Mouse (Mus musculus) erythroblast, embryonic 14.5 days (primary cell): ENCODE results near the gene Llgl2. TPM values are rescaled to one million over a fixed set of nuclear protein-coding genes. Genes with fewer than 3 reads are reported as not detected.

Source experiments
- H3K27me3 ChIP-seq: 2 replicates; pipeline ENCODE4 v1.6.1; 2012; ENCODE audit warnings: inconsistent platforms; ENCODE audit not compliant: control insufficient read depth
- H3K36me3 ChIP-seq: 2 replicates; pipeline ENCODE4 v1.6.1; 2012; ENCODE audit warnings: mild to moderate bottlenecking, inconsistent platforms; ENCODE audit not compliant: control insufficient read depth
- H3K4me1 ChIP-seq: 2 replicates; pipeline ENCODE4 v1.6.1; 2012; ENCODE audit warnings: inconsistent platforms; ENCODE audit not compliant: control insufficient read depth
- H3K4me3 ChIP-seq: replicated peaks from 2 replicates; pipeline ENCODE3; 2012; ENCODE audit warnings: moderate library complexity, mild to moderate bottlenecking, inconsistent platforms
- H3K9me3 ChIP-seq: 2 replicates; pipeline ENCODE4 v1.6.1; 2012; ENCODE audit warnings: low read length, inconsistent platforms, mixed read lengths; ENCODE audit not compliant: control insufficient read depth
- GATA1 ChIP-seq: IDR thresholded peaks from 2 replicates; pipeline ENCODE4 v1.6.1; 2012; ENCODE audit warnings: low read length, inconsistent platforms, mixed read lengths
- TAL1 ChIP-seq: IDR thresholded peaks from 3 replicates; pipeline ENCODE4 v1.6.1; 2012; ENCODE audit warnings: low read length, inconsistent platforms, mixed read lengths
- polyA plus RNA-seq: library from polyadenylated mRNA; stranded (reverse); fragments of >175 nt; gene quantifications from 2 replicates; pipeline ENCODE4 v1.2.3, GENCODE M21; 2012

Gene Llgl2
- polyA plus RNA-seq, 1 experiment, result 2.1 TPM

DNA sequence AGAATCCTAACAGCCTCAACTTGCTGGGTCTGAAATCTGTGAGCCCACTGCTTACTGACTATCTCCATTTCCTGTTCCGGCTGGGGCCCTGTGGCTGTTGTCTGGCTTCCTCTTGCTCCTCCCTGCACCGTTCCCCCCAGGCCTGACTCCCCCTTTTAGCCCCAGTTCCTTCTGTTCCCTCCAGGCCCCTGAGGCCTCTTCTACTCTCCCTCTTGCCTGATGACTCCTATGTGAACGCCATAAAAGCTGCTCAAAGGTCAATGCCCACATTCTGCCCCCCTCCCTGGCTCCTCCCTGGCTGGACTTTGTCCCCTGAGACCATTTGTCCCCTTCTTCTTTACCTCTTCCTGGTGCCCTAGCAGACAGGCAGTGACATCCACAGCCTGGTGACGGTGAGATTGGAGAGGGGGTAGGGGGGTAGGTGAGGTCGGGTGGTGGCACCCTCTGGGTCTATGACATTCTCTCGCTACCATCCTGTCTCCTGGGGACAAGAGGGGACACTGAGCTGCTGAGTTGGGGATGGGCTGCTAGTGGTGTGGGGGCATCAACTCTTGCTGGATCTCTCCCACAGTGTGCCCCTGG lies 53.4 kb downstream of the Llgl2 start:
- Histone ChIP-seq H3K4me1 (peaks cover 6% of the 10 kb centered on the region), H3K9me3 (no peaks in the 10 kb centered on the region), H3K36me3 (no peaks in the 10 kb centered on the region), H3K27me3 (peaks cover 8% of the 10 kb centered on the region), H3K4me3 (no peak overlapping the region)
- TF ChIP-seq GATA1 (no peak), TAL1 (no peak)

DNA sequence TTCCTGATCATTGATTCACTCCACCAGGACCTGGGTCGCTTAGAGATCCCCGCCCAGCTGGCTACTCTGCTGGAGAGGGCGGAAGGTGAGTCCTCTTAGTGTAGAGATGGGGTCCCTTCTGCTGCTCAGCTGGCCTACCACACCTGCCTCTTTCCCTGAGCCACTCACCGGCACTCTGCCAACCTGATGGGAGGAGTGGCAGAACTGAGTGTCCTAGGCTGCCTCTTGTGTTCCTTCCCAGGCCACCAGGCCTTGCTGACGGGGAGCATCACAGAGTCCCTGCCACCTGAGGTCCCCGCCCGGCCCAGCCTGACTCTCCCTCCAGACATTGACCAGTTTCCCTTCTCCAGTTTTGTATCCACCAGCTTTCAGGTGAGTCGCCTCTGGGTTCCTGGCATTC lies 54.2 kb downstream of the Llgl2 start:
- Histone ChIP-seq H3K9me3 (no peaks in the 10 kb centered on the region), H3K36me3 (no peaks in the 10 kb centered on the region), H3K27me3 (peaks cover 14% of the 10 kb centered on the region), H3K4me3 (no peak overlapping the region), H3K4me1 (peaks cover 2% of the 10 kb centered on the region)
- TF ChIP-seq GATA1 (no peak), TAL1 (no peak)

DNA sequence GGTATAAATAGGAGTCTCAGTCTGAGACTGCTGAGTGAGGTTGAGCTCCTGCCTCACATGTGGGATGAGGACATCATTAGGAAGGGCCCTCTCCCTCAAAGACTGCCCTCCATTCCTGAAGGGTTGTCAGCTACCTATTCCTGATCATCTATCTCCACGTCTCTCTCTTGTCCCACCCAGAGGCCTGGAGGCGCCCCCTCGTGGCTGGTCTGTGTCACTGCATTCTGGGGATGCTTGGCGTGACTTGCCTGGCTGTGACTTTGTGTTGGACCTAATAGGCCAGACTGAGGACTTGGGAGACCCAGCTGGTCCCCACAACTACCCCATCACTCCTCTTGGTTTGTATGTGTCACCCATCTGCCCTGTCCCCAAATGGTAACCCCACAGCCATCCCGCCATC lies 57.2 kb downstream of the Llgl2 start:
- TF ChIP-seq TAL1 (no peak), GATA1 (no peak)
- H3K4me1 ChIP-seq, result peaks cover 5% of the 10 kb centered on the region
- H3K4me3 ChIP-seq, result no peak overlapping the region
- H3K9me3 ChIP-seq, result no peaks in the 10 kb centered on the region
- H3K27me3 ChIP-seq, result peaks cover 19% of the 10 kb centered on the region
- H3K36me3 ChIP-seq, result no peaks in the 10 kb centered on the region

DNA sequence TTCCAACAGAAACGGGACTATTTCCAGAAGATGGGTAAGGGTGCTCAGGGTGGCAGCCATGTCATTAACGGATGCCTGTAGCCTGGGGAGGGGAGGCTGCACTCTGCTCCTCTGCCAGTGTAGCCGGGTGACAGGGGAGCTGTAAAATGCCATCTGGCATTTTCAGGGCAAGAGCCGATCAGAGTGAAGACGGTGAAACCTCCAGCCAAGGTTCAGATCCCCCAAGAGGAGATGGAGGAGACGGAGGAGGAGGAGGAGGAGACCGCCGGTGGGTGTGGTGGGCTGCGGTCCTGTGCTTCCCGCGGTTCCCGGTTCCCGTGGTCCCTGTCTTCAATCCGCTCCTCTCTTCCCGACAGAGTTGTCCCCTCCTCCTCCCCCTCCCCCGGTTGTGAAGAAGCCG lies 59.4 kb downstream of the Llgl2 start:
- peaks cover 20% of the 10 kb centered on the region for H3K27me3 ChIP-seq
- H3K4me3 ChIP-seq, result no peak overlapping the region
- no peaks in the 10 kb centered on the region for H3K9me3 ChIP-seq
- no peak for TF ChIP-seq TAL1
- no peak for TF ChIP-seq GATA1
- peaks cover 4% of the 10 kb centered on the region for H3K4me1 ChIP-seq
- H3K36me3 ChIP-seq, result no peaks in the 10 kb centered on the region

DNA sequence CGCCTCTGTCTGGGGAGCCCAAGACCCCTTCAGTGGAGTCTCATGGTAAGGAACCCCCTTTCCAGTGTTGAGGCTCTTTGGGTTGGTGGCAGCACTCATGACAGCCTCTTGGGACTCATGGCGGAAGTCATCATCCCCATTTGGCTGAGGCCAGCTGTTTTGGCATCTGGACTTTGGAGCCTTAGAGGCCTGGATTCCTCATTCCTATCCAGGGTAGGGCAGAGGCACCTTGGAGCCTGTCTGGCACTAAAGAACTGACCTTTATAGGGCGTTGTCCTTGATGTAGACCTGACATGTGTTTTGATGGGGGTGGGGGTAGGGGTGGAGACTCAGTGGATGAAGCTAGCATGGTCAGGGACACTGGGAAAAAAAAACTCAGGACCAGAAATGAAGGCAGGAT lies 60.5 kb downstream of the Llgl2 start:
- H3K36me3 ChIP-seq, result no peaks in the 10 kb centered on the region
- peaks cover 21% of the 10 kb centered on the region for H3K27me3 ChIP-seq
- H3K9me3 ChIP-seq, result no peaks in the 10 kb centered on the region
- TF ChIP-seq TAL1, result no peak
- no peak for TF ChIP-seq GATA1
- no peak overlapping the region for H3K4me3 ChIP-seq
- H3K4me1 ChIP-seq, result peaks cover 4% of the 10 kb centered on the region

DNA sequence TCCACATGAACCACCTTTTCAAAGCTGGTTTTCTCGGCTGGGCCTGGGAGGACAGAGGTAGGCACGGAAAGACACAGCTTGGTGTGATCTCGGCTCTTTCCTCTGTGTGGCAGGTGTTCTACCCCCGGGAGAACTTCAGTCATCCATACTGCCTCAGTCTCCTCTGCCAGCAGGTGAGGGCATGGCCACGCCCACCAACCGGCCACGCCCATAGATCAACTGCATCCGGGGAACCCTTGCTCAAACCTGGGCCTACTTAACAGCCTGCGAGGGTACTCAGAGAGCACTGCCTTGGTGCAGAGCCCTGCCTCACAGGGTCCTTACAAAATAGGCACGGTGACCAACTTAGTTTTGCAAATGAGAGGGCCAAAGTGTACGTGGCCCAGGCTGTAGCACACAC lies 61.4 kb downstream of the Llgl2 start:
- H3K36me3 ChIP-seq, result no peaks in the 10 kb centered on the region
- H3K27me3 ChIP-seq, result peaks cover 18% of the 10 kb centered on the region
- no peak overlapping the region for H3K4me3 ChIP-seq
- peaks cover 4% of the 10 kb centered on the region for H3K4me1 ChIP-seq
- TF ChIP-seq GATA1 (no peak), TAL1 (no peak)
- no peaks in the 10 kb centered on the region for H3K9me3 ChIP-seq

DNA sequence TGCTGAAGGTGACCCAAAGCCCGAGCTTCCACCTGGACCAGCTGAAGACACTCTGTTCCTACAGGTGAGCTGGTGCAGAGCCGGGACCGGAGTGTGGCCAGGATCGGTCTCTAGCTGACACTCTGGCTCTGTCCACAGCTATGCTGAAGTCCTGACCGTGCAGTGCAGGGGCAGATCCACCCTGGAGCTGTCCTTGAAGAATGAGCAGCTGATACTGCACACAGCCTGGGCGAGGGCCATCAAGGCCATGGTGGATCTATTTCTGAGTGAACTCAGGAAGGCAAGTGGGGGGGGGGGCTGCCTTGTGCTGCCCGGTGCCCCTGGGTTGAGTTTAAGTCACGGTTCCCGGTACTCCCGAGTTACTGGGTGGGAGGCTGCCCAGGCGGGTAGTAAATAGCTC lies 62.6 kb downstream of the Llgl2 start:
- no peaks in the 10 kb centered on the region for H3K9me3 ChIP-seq
- H3K27me3 ChIP-seq, result peaks cover 18% of the 10 kb centered on the region
- TF ChIP-seq GATA1 (no peak), TAL1 (no peak)
- no peak overlapping the region for H3K4me3 ChIP-seq
- H3K36me3 ChIP-seq, result no peaks in the 10 kb centered on the region
- peaks cover 4% of the 10 kb centered on the region for H3K4me1 ChIP-seq

DNA sequence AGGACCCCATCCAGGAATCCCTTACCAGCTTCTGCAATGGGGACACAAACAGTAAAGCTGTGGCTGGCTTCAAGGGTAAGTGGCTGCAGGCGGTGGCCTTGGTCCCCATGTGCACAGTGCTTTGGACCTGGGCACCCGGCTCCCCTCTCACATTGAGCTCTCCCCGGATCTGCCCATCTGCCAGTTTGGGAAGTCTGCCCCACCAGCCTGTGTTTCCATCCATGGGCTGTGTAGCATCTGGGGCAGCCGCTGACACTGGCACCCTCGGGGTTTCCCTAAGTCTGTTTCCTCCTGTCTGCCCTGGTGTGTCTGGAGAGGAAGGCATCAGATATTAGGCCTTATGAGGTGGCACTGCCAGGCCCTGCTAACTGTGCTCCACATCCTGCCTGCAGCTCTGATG lies 64.2 kb downstream of the Llgl2 start:
- H3K27me3 ChIP-seq, result peaks cover 10% of the 10 kb centered on the region
- H3K4me1 ChIP-seq, result peaks cover 4% of the 10 kb centered on the region
- H3K9me3 ChIP-seq, result no peaks in the 10 kb centered on the region
- peaks cover 11% of the 10 kb centered on the region for H3K36me3 ChIP-seq
- TF ChIP-seq TAL1 (no peak), GATA1 (no peak)
- no peak overlapping the region for H3K4me3 ChIP-seq

DNA sequence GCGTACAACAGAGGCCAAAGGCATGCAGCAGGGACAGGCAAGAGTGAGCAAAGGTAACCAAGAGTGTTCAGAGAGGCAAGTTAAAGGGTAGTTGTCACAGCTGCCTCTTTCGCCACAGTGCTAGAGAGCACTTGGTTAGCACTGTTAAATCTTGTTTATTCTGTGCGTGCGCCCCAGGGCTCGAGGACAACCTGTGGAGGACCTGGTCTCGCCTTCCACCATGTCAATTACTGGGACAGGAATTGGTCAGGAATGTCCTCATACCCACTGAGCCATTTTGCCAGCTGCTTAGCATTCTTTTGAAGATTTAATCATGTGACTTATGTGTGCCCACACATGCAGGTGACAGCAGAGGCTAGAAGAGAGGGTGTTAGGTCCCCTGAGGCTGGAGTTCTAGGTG lies 65.3 kb downstream of the Llgl2 start:
- Histone ChIP-seq H3K36me3 (peaks cover 22% of the 10 kb centered on the region), H3K9me3 (no peaks in the 10 kb centered on the region), H3K27me3 (peaks cover 2% of the 10 kb centered on the region; the same call in 1 of the 2 replicates), H3K4me3 (no peak overlapping the region), H3K4me1 (peaks cover 4% of the 10 kb centered on the region)
- TF ChIP-seq GATA1, result no peak
- TF ChIP-seq TAL1, result no peak

DNA sequence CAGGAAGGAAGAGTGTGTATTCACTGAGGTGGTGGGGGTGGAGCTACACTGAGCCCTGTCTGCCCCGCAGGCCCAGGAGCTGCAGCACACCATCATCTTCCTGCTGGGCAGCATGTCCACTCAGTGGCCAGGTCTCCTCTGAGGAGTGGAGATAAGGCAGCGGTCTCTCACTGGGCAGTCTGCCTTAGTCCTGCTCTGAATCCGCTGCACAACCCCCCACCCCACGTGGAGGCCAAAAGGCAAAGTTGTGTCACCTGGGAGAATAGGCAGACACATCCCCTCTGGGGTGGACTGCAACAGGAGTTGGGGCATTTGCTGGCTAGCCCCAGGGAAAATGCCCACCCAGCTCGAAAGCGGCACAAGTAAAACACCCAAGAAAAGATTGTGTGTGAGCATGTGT lies 68.4 kb downstream of the Llgl2 start:
- TF ChIP-seq TAL1 (no peak), GATA1 (no peak)
- H3K27me3 ChIP-seq, result peaks cover 2% of the 10 kb centered on the region; the same call in 1 of the 2 replicates
- H3K36me3 ChIP-seq, result peaks cover 53% of the 10 kb centered on the region
- no peaks in the 10 kb centered on the region for H3K9me3 ChIP-seq
- peaks cover 4% of the 10 kb centered on the region for H3K4me1 ChIP-seq
- H3K4me3 ChIP-seq, result no peak overlapping the region
